Mouse (Mus musculus) limb, embryonic 11.5 days (tissue): ENCODE measurements around the gene Gramd2. TPM values are rescaled to one million over a fixed set of nuclear protein-coding genes. Genes with fewer than 3 reads are reported as not detected.

Experiments
- ATAC-seq: fragments of 200-750 bp; cut with Nextera tagmentation; 2 replicates; pipeline ENCODE4 v1.8.0; 2017; ENCODE audit warnings: low read depth; ENCODE audit not compliant: insufficient number of reproducible peaks, low FRiP score, low TSS enrichment
- DNase-seq: peaks from one replicate; pipeline ENCODE4 v3.0.0-alpha.2; 2015; ENCODE audit warnings: low spot score
- H3K27ac ChIP-seq: fragments of 300-500 bp; sonication (generic); replicated peaks from 2 replicates; pipeline ENCODE4 v1.5.1; 2014; ENCODE audit warnings: low read depth, mild to moderate bottlenecking, low read length
- H3K27me3 ChIP-seq: fragments of 300-500 bp; sonication (generic); 2 replicates; pipeline ENCODE4 v1.6.1; 2014; ENCODE audit warnings: mild to moderate bottlenecking, low read length, mixed read lengths; ENCODE audit not compliant: control insufficient read depth, insufficient read depth
- H3K36me3 ChIP-seq: fragments of 300-500 bp; sonication (generic); 2 replicates; pipeline ENCODE4 v1.6.1; 2014; ENCODE audit warnings: mild to moderate bottlenecking, low read length, moderate library complexity, mixed read lengths; ENCODE audit not compliant: control insufficient read depth, insufficient read depth
- H3K4me1 ChIP-seq: fragments of 300-500 bp; sonication (generic); 2 replicates; pipeline ENCODE4 v1.6.1; 2014; ENCODE audit warnings: low read length, mixed read lengths; ENCODE audit not compliant: control insufficient read depth, insufficient read depth
- H3K4me2 ChIP-seq: fragments of 300-500 bp; sonication (generic); 2 replicates; pipeline ENCODE4 v1.6.1; 2014; ENCODE audit warnings: low read depth, mild to moderate bottlenecking, moderate library complexity; ENCODE audit not compliant: severe bottlenecking
- H3K4me3 ChIP-seq: fragments of 300-500 bp; sonication (generic); 2 replicates; pipeline ENCODE4 v1.5.1; 2014; ENCODE audit warnings: low read depth, low read length
- H3K9ac ChIP-seq: fragments of 300-500 bp; sonication (generic); 2 replicates; pipeline ENCODE4 v1.6.1; 2014; ENCODE audit warnings: mild to moderate bottlenecking, low read length
- H3K9me3 ChIP-seq: fragments of 300-500 bp; sonication (generic); 2 replicates; pipeline ENCODE4 v1.6.1; 2016; ENCODE audit warnings: low read length; ENCODE audit not compliant: control insufficient read depth
- WGBS: fragments of 180-500 bp; shearing (Covaris S2); extraction: QIAGEN DNeasy Blood & Tissue Kit; methylation state at CpG from one replicate; pipeline ENCODE4 v1.1.7; 2014; 5-methylcytosine and 5-hydroxymethylcytosine counted together
- polyA plus RNA-seq: library from polyadenylated mRNA; unstranded; fragments of >200 nt; fragmentation: Nextera tagmentation; extraction: Ambion mirVana; gene quantifications from 2 replicates; pipeline ENCODE4 v1.2.1, GENCODE M21; 2014

The Gramd2 gene
- polyA plus RNA-seq, 1 experiment from 2014 or later, result 0.20 TPM

DNA sequence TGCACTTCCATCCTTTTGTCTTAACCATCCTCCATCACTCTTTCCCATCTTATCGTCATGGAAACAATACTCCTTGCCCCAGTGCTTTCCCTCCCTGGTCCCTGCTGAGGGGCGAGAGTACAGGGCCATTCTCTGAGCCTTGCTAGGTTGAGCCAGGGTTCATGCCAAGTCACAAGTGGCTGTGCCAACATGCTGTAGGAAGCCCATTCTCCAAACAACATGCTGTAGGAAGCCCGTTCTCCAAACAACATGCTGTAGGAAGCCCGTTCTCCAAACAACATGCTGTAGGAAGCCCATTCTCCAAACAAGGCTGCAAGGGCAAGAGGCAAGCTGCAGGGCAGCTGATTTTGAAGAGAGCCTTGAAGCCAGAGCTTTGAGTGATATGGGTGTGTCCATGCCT, 38.3 kb downstream of the Gramd2 start:
- Histone ChIP-seq H3K9me3 (no peaks in the 10 kb centered on the region), H3K36me3 (no peaks in the 10 kb centered on the region), H3K9ac (no peak overlapping the region), H3K27ac (no peak overlapping the region), H3K4me2 (no peak overlapping the region), H3K4me1 (0 out of 2 replicates have a peak, but pooled peaks cover under 1% of the 10 kb centered on the region), H3K27me3 (no peaks in the 10 kb centered on the region), H3K4me3 (no peak overlapping the region)
- DNase-seq (no peak), ATAC-seq (no peak)
- WGBS, result 91% methylated on average over 4 of the region's 4 CpGs

GRCm38 (mm10) chr9:59721144-59721543, 41.2 kb downstream of the Gramd2 start:
- Histone ChIP-seq H3K27ac (no peak overlapping the region), H3K9ac (no peak overlapping the region), H3K9me3 (no peaks in the 10 kb centered on the region), H3K4me1 (0 out of 2 replicates have a peak, but pooled peaks cover 2% of the 10 kb centered on the region), H3K4me3 (no peak overlapping the region), H3K4me2 (no peak overlapping the region), H3K27me3 (no peaks in the 10 kb centered on the region), H3K36me3 (no peaks in the 10 kb centered on the region)
- DNase-seq (no peak), ATAC-seq (no peak)
- 83% methylated on average over 5 of the region's 5 CpGs for WGBS

GRCm38 (mm10) chr9:59723096-59723657, 43.2 kb downstream of the Gramd2 start:
- H3K36me3 ChIP-seq, result no peaks in the 10 kb centered on the region
- ATAC-seq (no peak), DNase-seq (peak; percentile 75)
- no peaks in the 10 kb centered on the region for H3K9me3 ChIP-seq
- 0 out of 2 replicates have a peak, but pooled peaks cover 2% of the 10 kb centered on the region for H3K4me1 ChIP-seq
- no peak overlapping the region for H3K9ac ChIP-seq
- WGBS, result 19% methylated on average over 10 of the region's 10 CpGs
- no peak overlapping the region for H3K4me3 ChIP-seq
- no peak overlapping the region for H3K27ac ChIP-seq
- peak overlapping the region; percentile 17; the same call in 1 of the 2 replicates for H3K4me2 ChIP-seq
- no peaks in the 10 kb centered on the region for H3K27me3 ChIP-seq

DNA sequence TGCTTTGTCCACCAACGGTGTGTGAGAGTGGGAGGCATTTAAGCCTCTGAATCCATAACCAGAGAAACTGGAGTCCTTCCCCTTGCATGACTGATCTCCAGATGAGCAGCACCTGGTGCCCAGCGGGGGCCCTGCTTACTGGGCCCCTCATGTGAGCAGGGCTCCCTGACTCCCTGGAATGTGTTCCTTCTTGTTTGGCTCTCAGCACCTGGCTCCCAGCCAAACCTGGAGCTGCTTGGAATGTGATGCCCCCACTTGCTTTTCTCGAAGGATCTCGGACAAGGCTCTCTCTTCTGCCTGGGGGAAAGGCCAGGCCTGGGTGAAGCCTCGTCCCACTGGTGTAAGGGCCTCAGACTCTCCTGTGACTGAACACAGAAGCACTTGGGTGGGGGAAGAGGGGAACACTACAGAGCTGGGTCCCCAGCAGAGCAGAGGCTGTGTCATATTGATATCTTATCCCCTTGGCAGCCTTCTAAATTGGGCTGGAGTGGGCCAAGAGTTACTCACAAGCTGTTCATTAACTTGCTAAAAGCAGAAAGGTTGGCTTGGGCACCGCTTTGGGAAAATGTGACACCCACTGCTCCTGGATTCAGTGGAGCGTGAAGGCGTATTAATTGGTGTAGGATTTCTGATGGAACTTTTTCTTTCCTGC, 44.0 kb downstream of the Gramd2 start:
- Histone ChIP-seq H3K9me3 (no peaks in the 10 kb centered on the region), H3K4me1 (0 out of 2 replicates have a peak, but pooled peaks cover 2% of the 10 kb centered on the region), H3K36me3 (no peaks in the 10 kb centered on the region), H3K9ac (no peak overlapping the region), H3K4me2 (no peak overlapping the region), H3K27ac (no peak overlapping the region), H3K4me3 (no peak overlapping the region), H3K27me3 (no peaks in the 10 kb centered on the region)
- DNase-seq, result peak; percentile 36
- ATAC-seq, result no peak
- 75% methylated on average over 8 of the region's 8 CpGs for WGBS

GRCm38 (mm10) chr9:59725515-59725914, 45.6 kb downstream of the Gramd2 start:
- no peak for ATAC-seq
- no peak overlapping the region for H3K4me2 ChIP-seq

DNA sequence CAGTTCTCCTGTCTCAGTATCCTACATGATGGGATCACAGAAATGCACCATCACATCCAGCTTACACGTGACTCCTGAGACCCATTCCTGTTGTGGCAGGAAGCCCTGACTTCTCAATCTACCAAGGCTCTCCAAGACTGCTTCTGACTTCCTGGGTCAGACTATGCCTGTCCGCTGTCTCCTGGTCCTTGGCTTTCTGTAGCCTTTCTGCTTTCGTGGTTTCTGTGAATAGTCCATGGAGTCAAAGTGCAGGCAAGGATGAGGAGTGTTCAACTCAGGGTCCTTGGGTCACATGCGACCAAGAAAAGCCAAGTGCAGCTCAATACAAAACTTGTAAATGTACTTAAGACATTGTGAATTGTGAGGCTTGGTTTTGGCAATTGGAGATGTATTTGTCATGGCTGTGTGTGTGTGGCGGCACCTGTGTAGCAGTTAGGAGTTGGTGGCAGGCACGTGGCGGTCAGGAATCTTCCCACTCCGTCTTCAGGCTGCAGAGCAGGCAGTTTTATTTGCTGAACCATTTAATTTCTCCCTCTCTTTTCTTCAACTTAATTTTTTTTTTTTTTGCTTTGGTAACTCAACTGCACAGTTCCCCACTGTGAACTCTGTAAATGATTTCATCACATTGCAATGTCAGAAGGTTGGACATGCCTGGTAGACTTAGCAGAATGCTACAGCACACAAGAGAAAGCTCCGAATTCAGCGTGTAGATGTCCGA, 47.8 kb downstream of the Gramd2 start:
- 0 out of 2 replicates have a peak, but pooled peaks cover 2% of the 10 kb centered on the region for H3K4me1 ChIP-seq
- H3K27ac ChIP-seq, result no peak overlapping the region
- DNase-seq (no peak), ATAC-seq (no peak)
- H3K27me3 ChIP-seq, result no peaks in the 10 kb centered on the region
- no peaks in the 10 kb centered on the region for H3K9me3 ChIP-seq
- no peaks in the 10 kb centered on the region for H3K36me3 ChIP-seq
- H3K4me2 ChIP-seq, result no peak overlapping the region
- no peak overlapping the region for H3K4me3 ChIP-seq
- H3K9ac ChIP-seq, result no peak overlapping the region
- 91% methylated on average over 11 of the region's 11 CpGs for WGBS

More at GRCm38 (mm10) chr9:59725515-59725914, 45.6 kb downstream of the Gramd2 start:
- Histone ChIP-seq H3K4me3 (no peak overlapping the region), H3K27me3 (no peaks in the 10 kb centered on the region), H3K27ac (no peak overlapping the region), H3K4me1 (0 out of 2 replicates have a peak, but pooled peaks cover 2% of the 10 kb centered on the region), H3K9ac (no peak overlapping the region), H3K9me3 (no peaks in the 10 kb centered on the region), H3K36me3 (no peaks in the 10 kb centered on the region)
- no peak for DNase-seq
- WGBS, result 81% methylated on average over 10 of the region's 10 CpGs

DNA sequence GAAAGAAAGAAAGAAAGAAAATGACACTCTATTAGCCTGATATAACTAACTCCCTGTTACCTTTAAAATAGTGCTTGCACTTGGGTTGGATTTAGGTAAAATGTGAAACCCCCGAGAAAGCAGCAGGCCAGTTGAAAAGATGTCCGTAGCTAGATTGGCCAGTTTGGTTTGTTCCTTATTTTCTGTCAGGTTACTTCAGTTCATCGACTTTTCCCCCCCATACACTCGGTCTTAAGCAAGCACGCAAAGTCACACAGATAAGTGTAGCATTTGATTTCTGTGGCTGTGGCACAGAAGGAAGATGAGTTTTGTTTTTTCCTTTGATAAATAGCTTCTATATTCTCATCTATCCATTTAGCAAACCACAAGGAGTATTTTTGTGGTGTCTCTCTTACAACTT, 51.2 kb downstream of the Gramd2 start:
- Histone ChIP-seq H3K4me1 (no peaks in the 10 kb centered on the region), H3K4me3 (no peak overlapping the region), H3K27ac (no peak overlapping the region), H3K9ac (no peak overlapping the region), H3K36me3 (no peaks in the 10 kb centered on the region), H3K4me2 (no peak overlapping the region), H3K9me3 (no peaks in the 10 kb centered on the region), H3K27me3 (no peaks in the 10 kb centered on the region)
- DNase-seq, result no peak
- ATAC-seq, result no peak
- WGBS, result 91% methylated on average over 5 of the region's 5 CpGs

GRCm38 (mm10) chr9:59733075-59733474, 53.1 kb downstream of the Gramd2 start:
- Histone ChIP-seq H3K27me3 (no peaks in the 10 kb centered on the region), H3K9me3 (no peaks in the 10 kb centered on the region), H3K9ac (no peak overlapping the region), H3K4me1 (no peaks in the 10 kb centered on the region), H3K36me3 (no peaks in the 10 kb centered on the region), H3K4me3 (no peak overlapping the region), H3K4me2 (no peak overlapping the region), H3K27ac (no peak overlapping the region)
- DNase-seq (no peak), ATAC-seq (no peak)
- 63% methylated on average over 6 of the region's 6 CpGs for WGBS
